12 mouse cellular contexts compared by ENCODE assay signal in the genomic region with DNA sequence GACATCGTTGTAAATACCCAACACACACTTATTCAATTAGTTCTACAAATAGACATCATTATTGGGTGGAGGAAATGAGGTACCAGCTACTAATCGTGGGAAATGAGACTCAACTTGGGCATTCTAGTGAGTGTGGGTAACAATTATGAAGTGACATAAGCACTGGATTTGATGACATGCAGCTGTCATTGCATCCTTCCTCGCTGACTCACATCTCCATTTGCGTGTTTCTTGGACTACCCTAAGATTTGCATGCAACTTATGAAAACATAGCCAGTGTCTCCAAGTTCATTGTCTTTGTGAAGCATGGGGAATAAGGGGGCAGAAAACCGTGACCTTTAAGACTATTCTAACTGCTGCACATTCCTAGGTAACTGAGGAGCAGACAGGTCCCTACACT.
"Had no signal": no experiment of that assay in that cellular context is flagged by ENCODE, and none has a peak within 500 bp of the region (broad histone marks: within the 10 kb centered on the region; RNA-seq: fewer than 3 reads in every experiment).

No protein-coding gene starts in this region.

- H3K4me3 ChIP-seq: intestine, embryonic 15.5 days; left cerebral cortex, adult 2 months; limb, embryonic 10.5 days; liver, embryonic 15.5 days; megakaryocyte, embryonic 14.5 days; neural tube, embryonic 15.5 days had no signal

- H3K4me2 ChIP-seq: intestine, embryonic 15.5 days; liver, embryonic 11.5 days; liver, embryonic 15.5 days; midbrain, embryonic 11.5 days; neural tube, embryonic 15.5 days had no signal

- H3K36me3 ChIP-seq: intestine, embryonic 15.5 days; limb, embryonic 10.5 days; liver, embryonic 15.5 days; neural tube, embryonic 15.5 days had no signal

- H3K27me3 ChIP-seq: intestine, embryonic 15.5 days; liver, embryonic 15.5 days; megakaryocyte, embryonic 14.5 days; neural tube, embryonic 15.5 days had no signal

- DNase-seq: kidney, adult 18-20 months; kidney, postnatal 10 days; kidney, postnatal 4 days; right cerebral cortex, adult 18-20 months had no signal
